Mouse (Mus musculus) cortical plate, adult 2 months (tissue): ENCODE measurements around the gene Zfp689.

Experiments
- CTCF ChIP-seq: fragments of 200-500 bp; IDR thresholded peaks from 2 replicates; pipeline ENCODE4 v1.5.1; 2011; ENCODE audit warnings: mild to moderate bottlenecking, control low read depth, low read length; ENCODE audit not compliant: insufficient read depth; ENCODE audit errors: extremely low read depth
- POLR2A ChIP-seq: fragments of 200-500 bp; IDR thresholded peaks from 2 replicates; pipeline ENCODE4 v1.6.1; 2011; ENCODE audit warnings: mild to moderate bottlenecking, low read length, control low read depth; ENCODE audit not compliant: insufficient read depth; ENCODE audit errors: extremely low read depth

- TF ChIP-seq POLR2A (no peak), CTCF (no peak)
Measured at GRCm38 (mm10) chr7:127497382-127497781, 48.4 kb upstream of the Zfp689 start.
